Mouse (Mus musculus): Measurements from ENCODE around the gene Ccdc38. TPM values are rescaled to one million over a fixed set of nuclear protein-coding genes. Genes with fewer than 3 reads are reported as not detected.

Gene Ccdc38
- polyA plus RNA-seq, 1 experiment = 137 TPM

GRCm38 (mm10) chr10:93538818-93539217, 1.6 kb upstream of the Ccdc38 start:
- H3K27me3 ChIP-seq (ENCODE audit: control insufficient read depth, insufficient read depth, low read length) = no peaks in the 10 kb centered on the region
- H3K4me3 ChIP-seq (ENCODE audit: control insufficient read depth, low read depth, low read length) = no peak overlapping the region
- H3K4me1 ChIP-seq (ENCODE audit: control insufficient read depth, insufficient read depth, low read length) = peaks cover 9% of the 10 kb centered on the region
- H3K27ac ChIP-seq (ENCODE audit: control insufficient read depth, insufficient read depth, low read depth, low read length) = no peak overlapping the region
- H3K36me3 ChIP-seq (ENCODE audit: control insufficient read depth, insufficient read depth, low read length) = no peaks in the 10 kb centered on the region
- no peak for TF ChIP-seq CTCF (IDR thresholded peaks at IDR 0.05; ENCODE audit: control insufficient read depth, insufficient read depth, insufficient replicate concordance, low read depth, low read length)

DNA sequence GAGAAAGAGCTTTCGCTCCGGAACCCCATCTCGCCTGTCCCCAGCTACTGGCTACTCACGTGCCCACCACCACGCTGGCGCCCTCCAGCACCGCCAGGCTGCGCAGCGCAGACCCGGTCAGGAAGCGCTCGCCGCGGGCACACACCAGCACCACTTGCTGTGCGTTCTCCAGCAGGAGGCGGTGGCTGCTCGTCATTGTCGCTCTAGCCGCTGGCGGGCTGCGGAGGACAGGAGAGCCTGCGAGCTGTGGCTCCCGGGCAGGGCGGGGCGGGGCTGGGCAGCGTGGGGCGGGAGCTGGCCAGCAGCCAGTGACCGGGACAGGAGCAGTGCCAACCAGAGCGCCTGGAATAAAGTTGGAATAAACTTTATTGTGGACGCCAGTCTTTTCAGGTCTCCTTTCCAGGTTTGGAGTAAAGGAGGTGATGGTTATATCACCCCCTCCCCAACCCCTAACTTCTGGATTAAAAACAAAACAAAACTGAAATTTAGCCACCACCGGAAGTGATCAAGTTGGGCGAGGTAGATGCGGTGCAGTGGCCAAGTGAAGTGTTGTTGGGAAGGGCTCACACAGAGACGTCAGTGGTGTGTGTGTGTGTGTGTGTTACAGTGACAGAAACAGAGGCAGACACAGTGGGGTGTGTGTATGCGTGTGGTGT, 529 bp upstream of the Ccdc38 start, which contains the start of gene Amdhd1:
Amdhd1 (minus strand) TSS at position 259 of the 656 bp plus-strand sequence.
- TF ChIP-seq CTCF (IDR thresholded peaks at IDR 0.05; ENCODE audit: control insufficient read depth, insufficient read depth, insufficient replicate concordance, low read depth, low read length) (peak; percentile 37; the same call in 1 of the 2 replicates), POLR2A (IDR thresholded peaks at IDR 0.05; ENCODE audit: control insufficient read depth, low read depth, low read length) (no peak)
- Histone ChIP-seq H3K27me3 (ENCODE audit: control insufficient read depth, insufficient read depth, low read length) (no peaks in the 10 kb centered on the region), H3K36me3 (ENCODE audit: control insufficient read depth, insufficient read depth, low read length) (no peaks in the 10 kb centered on the region), H3K4me1 (ENCODE audit: control insufficient read depth, insufficient read depth, low read length) (peaks cover 9% of the 10 kb centered on the region), H3K27ac (ENCODE audit: control insufficient read depth, insufficient read depth, low read depth, low read length) (peak within 1 kb of the TSS; percentile 72), H3K4me3 (ENCODE audit: control insufficient read depth, low read depth, low read length) (peak within 1 kb of the TSS; percentile 85)

GRCm38 (mm10) chr10:93541585-93541984, 1.2 kb downstream of the Ccdc38 start:
- TF ChIP-seq POLR2A (IDR thresholded peaks at IDR 0.05; ENCODE audit: control insufficient read depth, low read depth, low read length) = no peak
- no peak for TF ChIP-seq CTCF (IDR thresholded peaks at IDR 0.05; ENCODE audit: control insufficient read depth, insufficient read depth, insufficient replicate concordance, low read depth, low read length)
- Histone ChIP-seq H3K27me3 (ENCODE audit: control insufficient read depth, insufficient read depth, low read length) (no peaks in the 10 kb centered on the region), H3K36me3 (ENCODE audit: control insufficient read depth, insufficient read depth, low read length) (no peaks in the 10 kb centered on the region), H3K4me3 (ENCODE audit: control insufficient read depth, low read depth, low read length) (no peak overlapping the region), H3K4me1 (ENCODE audit: control insufficient read depth, insufficient read depth, low read length) (peaks cover 9% of the 10 kb centered on the region), H3K27ac (ENCODE audit: control insufficient read depth, insufficient read depth, low read depth, low read length) (no peak overlapping the region)

DNA sequence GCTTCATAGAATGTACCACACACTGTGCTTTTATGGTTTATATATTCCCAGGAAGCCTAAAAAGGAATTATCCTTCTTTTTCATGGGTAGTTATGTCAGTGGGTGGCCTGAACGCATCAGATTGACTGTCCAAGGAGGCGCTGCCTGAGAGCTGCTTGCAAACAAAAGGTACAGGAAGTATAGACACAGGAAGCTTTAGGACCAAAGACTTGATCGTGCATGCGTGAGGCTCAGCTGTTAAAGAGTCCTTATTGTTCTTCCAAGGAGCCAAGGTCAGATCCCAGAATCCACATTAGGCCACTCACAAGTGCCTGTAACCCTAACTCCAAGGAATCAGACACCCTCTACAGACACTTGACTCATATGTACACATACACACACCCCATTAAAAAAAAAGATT, 1.9 kb downstream of the Ccdc38 start:
- Histone ChIP-seq H3K36me3 (ENCODE audit: control insufficient read depth, insufficient read depth, low read length) (no peaks in the 10 kb centered on the region), H3K4me1 (ENCODE audit: control insufficient read depth, insufficient read depth, low read length) (peaks cover 9% of the 10 kb centered on the region), H3K27me3 (ENCODE audit: control insufficient read depth, insufficient read depth, low read length) (no peaks in the 10 kb centered on the region), H3K4me3 (ENCODE audit: control insufficient read depth, low read depth, low read length) (no peak overlapping the region), H3K27ac (ENCODE audit: control insufficient read depth, insufficient read depth, low read depth, low read length) (no peak overlapping the region)
- TF ChIP-seq CTCF (IDR thresholded peaks at IDR 0.05; ENCODE audit: control insufficient read depth, insufficient read depth, insufficient replicate concordance, low read depth, low read length) (no peak), POLR2A (IDR thresholded peaks at IDR 0.05; ENCODE audit: control insufficient read depth, low read depth, low read length) (no peak)

DNA sequence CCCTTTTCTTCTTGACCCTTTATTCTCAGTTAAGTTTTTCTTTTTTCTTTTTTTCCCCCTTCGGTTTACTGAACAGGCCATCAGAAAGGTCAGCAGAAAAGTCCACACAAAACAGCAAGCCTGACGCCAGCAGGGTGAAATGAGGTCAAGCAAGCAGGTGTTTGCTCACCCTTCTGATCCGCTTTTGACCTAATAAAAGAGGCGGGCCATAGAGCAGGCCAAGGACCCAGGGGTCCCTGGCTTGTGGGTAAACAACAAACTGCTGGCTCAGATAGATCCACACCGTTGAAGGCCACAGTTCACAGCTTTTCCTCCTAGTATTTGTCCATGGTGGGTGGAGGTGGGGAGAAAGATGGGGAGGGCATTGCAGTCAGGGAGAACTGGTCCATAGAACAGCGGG, 2.7 kb downstream of the Ccdc38 start:
- Histone ChIP-seq H3K4me1 (ENCODE audit: control insufficient read depth, insufficient read depth, low read length) (peaks cover 9% of the 10 kb centered on the region), H3K27ac (ENCODE audit: control insufficient read depth, insufficient read depth, low read depth, low read length) (no peak overlapping the region), H3K27me3 (ENCODE audit: control insufficient read depth, insufficient read depth, low read length) (no peaks in the 10 kb centered on the region), H3K36me3 (ENCODE audit: control insufficient read depth, insufficient read depth, low read length) (no peaks in the 10 kb centered on the region; the same call in 1 of the 2 replicates), H3K4me3 (ENCODE audit: control insufficient read depth, low read depth, low read length) (no peak overlapping the region)
- TF ChIP-seq POLR2A (IDR thresholded peaks at IDR 0.05; ENCODE audit: control insufficient read depth, low read depth, low read length) (no peak), CTCF (IDR thresholded peaks at IDR 0.05; ENCODE audit: control insufficient read depth, insufficient read depth, insufficient replicate concordance, low read depth, low read length) (no peak)

DNA sequence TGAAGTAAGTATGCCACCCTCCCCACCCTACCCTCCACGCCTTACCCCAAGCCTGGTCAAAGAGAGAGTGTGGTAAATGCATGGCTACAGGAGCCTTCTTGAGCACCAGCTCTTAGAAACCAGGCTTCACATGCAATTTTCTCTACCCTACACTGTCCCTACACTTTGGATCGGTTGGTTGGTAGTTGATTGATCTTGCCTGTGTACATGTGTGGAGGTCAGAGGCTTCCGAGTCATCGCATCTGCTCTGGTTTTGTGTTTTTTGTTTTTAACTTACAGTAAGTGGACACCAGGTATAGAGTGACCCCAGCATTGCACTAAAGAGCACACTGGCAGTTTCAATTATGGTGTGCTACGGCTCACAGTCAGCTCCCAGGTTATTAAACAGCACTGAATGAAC, 3.7 kb downstream of the Ccdc38 start:
- Histone ChIP-seq H3K4me1 (ENCODE audit: control insufficient read depth, insufficient read depth, low read length) (peaks cover 9% of the 10 kb centered on the region), H3K36me3 (ENCODE audit: control insufficient read depth, insufficient read depth, low read length) (no peaks in the 10 kb centered on the region; the same call in 1 of the 2 replicates), H3K4me3 (ENCODE audit: control insufficient read depth, low read depth, low read length) (no peak overlapping the region), H3K27me3 (ENCODE audit: control insufficient read depth, insufficient read depth, low read length) (no peaks in the 10 kb centered on the region), H3K27ac (ENCODE audit: control insufficient read depth, insufficient read depth, low read depth, low read length) (no peak overlapping the region)
- TF ChIP-seq CTCF (IDR thresholded peaks at IDR 0.05; ENCODE audit: control insufficient read depth, insufficient read depth, insufficient replicate concordance, low read depth, low read length) (no peak), POLR2A (IDR thresholded peaks at IDR 0.05; ENCODE audit: control insufficient read depth, low read depth, low read length) (no peak)

DNA sequence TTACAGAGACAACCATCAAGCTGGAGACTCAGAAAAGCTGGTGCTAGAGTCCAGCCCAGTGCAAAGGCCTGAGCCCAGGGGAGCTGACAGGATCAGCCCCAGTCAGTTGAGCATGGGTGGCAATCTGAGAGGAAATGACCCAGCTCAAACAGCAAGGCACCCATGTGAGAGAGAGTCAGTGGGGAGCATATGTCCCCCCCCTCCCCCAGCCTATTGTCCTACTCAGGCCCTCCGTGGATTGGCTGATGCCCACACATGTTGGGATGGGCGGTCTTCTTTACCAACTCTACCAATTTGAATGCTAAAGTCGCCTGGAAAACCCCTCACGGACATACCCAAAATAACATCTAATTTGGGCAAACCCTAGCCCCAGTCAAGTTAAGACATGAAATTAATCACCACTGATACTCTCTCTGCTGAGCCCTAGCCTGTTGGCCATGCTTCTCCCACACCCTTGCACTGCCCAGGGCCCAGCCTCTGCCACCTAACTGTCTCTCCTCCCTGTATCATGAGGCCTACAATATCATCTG, 7.4 kb downstream of the Ccdc38 start:
- Histone ChIP-seq H3K4me1 (ENCODE audit: control insufficient read depth, insufficient read depth, low read length) (no peaks in the 10 kb centered on the region), H3K27ac (ENCODE audit: control insufficient read depth, insufficient read depth, low read depth, low read length) (no peak overlapping the region), H3K36me3 (ENCODE audit: control insufficient read depth, insufficient read depth, low read length) (no peaks in the 10 kb centered on the region; the same call in 1 of the 2 replicates), H3K4me3 (ENCODE audit: control insufficient read depth, low read depth, low read length) (no peak overlapping the region), H3K27me3 (ENCODE audit: control insufficient read depth, insufficient read depth, low read length) (no peaks in the 10 kb centered on the region)
- TF ChIP-seq POLR2A (IDR thresholded peaks at IDR 0.05; ENCODE audit: control insufficient read depth, low read depth, low read length) (no peak), CTCF (IDR thresholded peaks at IDR 0.05; ENCODE audit: control insufficient read depth, insufficient read depth, insufficient replicate concordance, low read depth, low read length) (no peak)
